ENCODE assay signal across 23 mouse cellular contexts in the genomic region with DNA sequence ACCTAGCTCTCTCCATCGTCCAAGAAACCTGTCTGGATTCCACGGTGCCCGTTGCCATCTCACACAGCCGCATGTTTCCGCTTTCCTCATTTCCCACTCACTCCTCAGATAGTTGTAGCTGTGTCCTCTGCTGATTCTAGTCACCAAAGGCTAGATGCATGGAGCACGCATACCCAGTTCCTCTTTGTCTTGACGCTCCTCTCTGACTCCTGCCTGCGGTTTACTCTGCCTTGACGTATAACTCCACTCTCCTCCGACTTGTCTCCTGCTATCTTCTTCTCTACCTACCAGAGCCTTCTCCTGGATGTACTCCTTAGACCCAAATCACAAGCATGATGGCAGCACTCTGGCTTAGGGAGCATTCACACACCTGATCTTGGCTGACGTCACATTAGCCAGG.
"Had no signal": no experiment of that assay in that cellular context is flagged by ENCODE, and none has a peak within 500 bp of the region (broad histone marks: within the 10 kb centered on the region; RNA-seq: fewer than 3 reads in every experiment).

No protein-coding gene starts in this region.

- H3K9ac ChIP-seq: hindbrain, embryonic 13.5 days; hindbrain, embryonic 15.5 days; limb, embryonic 12.5 days; liver, embryonic 13.5 days; liver, embryonic 15.5 days had no signal

- ATAC-seq: hindbrain, postnatal 0 days; intestine, embryonic 16.5 days had no signal

- H3K9me3 ChIP-seq: hindbrain, embryonic 13.5 days; hindbrain, embryonic 15.5 days; limb, embryonic 10.5 days; limb, embryonic 12.5 days; liver, embryonic 13.5 days; liver, embryonic 15.5 days had no signal

- DNase-seq: gastrocnemius, adult 2 months; gastrocnemius, postnatal 10 days; gastrocnemius, postnatal 25 days; heart, adult 11 months; heart, postnatal 14 days; heart, postnatal 36 days; kidney, adult 18-20 months; kidney, adult 8-10 months; kidney, postnatal 10 days; kidney, postnatal 25 days; kidney, postnatal 4 days; liver; liver, embryonic 13.5 days had no signal

- H3K4me3 ChIP-seq: gastrocnemius, adult 2 months; hindbrain, embryonic 13.5 days; hindbrain, embryonic 15.5 days; layer of hippocampus, adult 2 months; left cerebral cortex, adult 2 months; limb, embryonic 10.5 days; limb, embryonic 12.5 days; liver, embryonic 13.5 days; liver, embryonic 15.5 days had no signal

- H3K4me2 ChIP-seq: hindbrain, embryonic 13.5 days; hindbrain, embryonic 15.5 days; limb, embryonic 12.5 days; liver, embryonic 11.5 days; liver, embryonic 13.5 days; liver, embryonic 15.5 days had no signal

- H3K27ac ChIP-seq: gastrocnemius, adult 2 months; hindbrain, embryonic 13.5 days; hindbrain, embryonic 15.5 days; hindbrain, postnatal 0 days; layer of hippocampus, adult 2 months; left cerebral cortex, adult 2 months; limb, embryonic 10.5 days; limb, embryonic 12.5 days; liver, embryonic 13.5 days; liver, embryonic 15.5 days had no signal

- H3K36me3 ChIP-seq: hindbrain, embryonic 13.5 days; hindbrain, embryonic 15.5 days; liver, embryonic 13.5 days; liver, embryonic 15.5 days had no signal

- H3K27me3 ChIP-seq: hindbrain, embryonic 13.5 days; hindbrain, embryonic 15.5 days; limb, embryonic 12.5 days; liver, embryonic 13.5 days; liver, embryonic 15.5 days had no signal
